Mouse (Mus musculus) monocyte, adult 2 months (primary cell): Measurements from ENCODE around the gene Olfr869.

Experiments
- DNase-seq, 2 experiments: peaks; one replicate each; pipeline ENCODE4 v3.0.0; 2022; ENCODE audit warnings: low spot score in 2 of 2, low read depth in 1 of 2

Olfr869 gene

DNA sequence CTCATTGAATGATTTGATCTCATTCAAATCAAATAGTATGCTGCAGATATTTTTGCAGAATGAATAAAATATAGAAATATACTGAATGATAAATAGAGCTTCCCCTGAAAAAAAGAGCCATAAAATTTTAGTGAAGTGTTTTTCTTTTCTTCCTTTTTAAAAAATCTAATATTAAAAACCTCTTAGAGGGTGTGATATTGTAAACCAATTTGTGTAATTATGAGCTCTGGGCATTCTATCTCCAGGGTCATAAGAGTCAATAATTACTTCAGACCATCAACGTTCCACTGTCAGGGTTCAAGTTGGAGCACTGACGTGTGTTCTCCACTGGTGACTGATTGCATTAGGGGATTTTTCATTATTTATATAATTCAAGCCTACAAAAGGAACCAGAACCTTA, at the start of gene Olfr869:
Olfr869 (plus strand) TSS at position 301 of the 400 bp plus-strand sequence.
- no peak for DNase-seq

DNA sequence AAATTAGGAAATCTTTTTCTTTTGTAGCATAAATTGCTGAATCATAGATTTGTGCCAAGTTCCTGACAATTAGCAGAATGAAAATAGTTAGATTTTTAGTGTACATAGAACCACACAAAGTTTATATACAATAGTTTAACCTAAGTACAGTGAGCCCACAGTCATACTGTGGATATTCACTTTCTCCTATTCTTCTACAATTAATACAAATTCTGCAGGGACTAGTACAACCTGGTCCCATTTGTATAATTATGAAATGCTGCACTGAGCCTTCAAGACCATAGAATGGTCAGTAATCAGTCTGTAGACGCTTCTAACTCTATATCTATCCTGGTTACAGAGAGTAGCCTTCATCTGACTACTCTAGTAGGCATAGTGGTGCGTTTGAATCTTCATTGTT, 30.5 kb upstream of the Olfr869 start, which contains the start of gene Olfr868:
Olfr868 (plus strand) TSS at position 301 of the 400 bp plus-strand sequence.
- DNase-seq, result no peak

DNA sequence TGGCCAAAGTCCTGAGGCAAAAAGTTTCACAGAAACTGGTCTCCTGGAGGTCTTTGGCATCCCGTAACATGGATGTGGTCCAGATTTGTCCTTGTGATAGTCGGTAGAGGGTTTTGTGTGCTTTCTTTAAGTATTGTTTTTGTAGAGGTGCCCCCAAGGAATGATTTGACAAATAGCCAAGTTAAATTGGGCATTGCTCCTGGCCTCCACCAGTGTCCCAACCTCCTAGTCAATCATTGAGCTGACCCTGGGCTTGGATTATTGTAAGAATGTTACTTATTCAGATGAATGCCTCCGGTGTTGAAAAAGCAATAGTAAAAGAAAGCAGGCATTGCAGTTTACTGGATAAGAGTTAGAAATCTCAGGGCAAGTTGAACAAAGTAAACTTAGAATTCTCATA, 20.9 kb downstream of the Olfr869 start:
- no peak for DNase-seq

DNA sequence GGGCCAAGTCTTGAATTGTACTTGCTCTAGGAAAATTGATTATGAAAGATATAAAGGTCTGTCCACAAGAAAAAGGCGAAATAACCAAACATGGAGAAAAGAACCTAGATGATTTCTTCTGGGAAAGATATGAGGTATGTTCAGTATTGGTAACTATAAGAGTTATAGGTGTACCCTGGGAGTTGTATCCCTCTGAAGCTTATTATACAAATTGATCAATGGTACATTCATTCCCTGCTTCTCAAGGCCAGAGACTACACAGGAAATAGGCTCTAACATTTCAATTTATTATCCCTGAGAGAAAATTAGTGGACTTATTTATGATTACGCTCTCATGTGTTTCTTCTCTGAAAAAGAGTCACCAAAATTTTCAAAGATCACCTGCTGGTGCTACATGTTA, 45.1 kb downstream of the Olfr869 start, which contains the start of gene Olfr870:
Olfr870 (minus strand) TSS at position 101 of the 400 bp plus-strand sequence.
- no peak for DNase-seq

- DNase-seq, result no peak
Observed at GRCm38 (mm10) chr9:20179463-20179862, 50.7 kb downstream of the Olfr869 start.
